Mouse (Mus musculus): ENCODE measurements around the gene Gnpat.

Gnpat gene

GRCm38 (mm10) chr8:124845131-124845530 lies 17.7 kb upstream of the Gnpat start:
- no peak for DNase-seq

- DNase-seq: no peak
Measured at GRCm38 (mm10) chr8:124845573-124845972, 17.3 kb upstream of the Gnpat start.

GRCm38 (mm10) chr8:124853511-124853910 lies 9.3 kb upstream of the Gnpat start:
- DNase-seq: no peak

GRCm38 (mm10) chr8:124859466-124859865 lies 3.4 kb upstream of the Gnpat start:
- DNase-seq: peak; percentile 68

- DNase-seq: no peak
Measured at GRCm38 (mm10) chr8:124860188-124860587, 2.6 kb upstream of the Gnpat start.

- DNase-seq: no peak
Measured at GRCm38 (mm10) chr8:124863163-124863677, 387 bp downstream of the Gnpat start.

GRCm38 (mm10) chr8:124863729-124864128 lies 896 bp downstream of the Gnpat start:
- DNase-seq: peak; percentile 12

- DNase-seq: no peak
Measured at GRCm38 (mm10) chr8:124866669-124867068, 3.8 kb downstream of the Gnpat start.

- no peak for DNase-seq
Measured at GRCm38 (mm10) chr8:124867126-124867525, 4.3 kb downstream of the Gnpat start.

GRCm38 (mm10) chr8:124869708-124870107 lies 6.9 kb downstream of the Gnpat start:
- no peak for DNase-seq

GRCm38 (mm10) chr8:124871474-124871873 lies 8.6 kb downstream of the Gnpat start:
- no peak for DNase-seq

- no peak for DNase-seq
Measured at GRCm38 (mm10) chr8:124872081-124872480, 9.2 kb downstream of the Gnpat start.

GRCm38 (mm10) chr8:124872690-124873089 lies 9.9 kb downstream of the Gnpat start:
- DNase-seq: no peak

- no peak for DNase-seq
Measured at GRCm38 (mm10) chr8:124878141-124878540, 15.3 kb downstream of the Gnpat start.

- DNase-seq: no peak
Measured at GRCm38 (mm10) chr8:124878946-124879526, 16.2 kb downstream of the Gnpat start.

GRCm38 (mm10) chr8:124888385-124888784 lies 25.6 kb downstream of the Gnpat start:
- peak; percentile 38 for DNase-seq

- DNase-seq: no peak
Measured at GRCm38 (mm10) chr8:124892596-124892995, 29.8 kb downstream of the Gnpat start.

GRCm38 (mm10) chr8:124896010-124896631 lies 33.3 kb downstream of the Gnpat start:
- peak; percentile 27 for DNase-seq

- DNase-seq: peak; percentile 74
Measured at GRCm38 (mm10) chr8:124896632-124897385, 34.0 kb downstream of the Gnpat start.

GRCm38 (mm10) chr8:124897386-124898250 lies 34.8 kb downstream of the Gnpat start, which contains the start of the genes Exoc8 and Sprtn:
Gene Exoc8 (minus strand): TSS chr8:124897705.
Gene Sprtn (plus strand): TSS chr8:124897886.
- peak; percentile 98 for DNase-seq

- DNase-seq: no peak
Measured at GRCm38 (mm10) chr8:124898251-124898905, 35.5 kb downstream of the Gnpat start.

GRCm38 (mm10) chr8:124903198-124903597 lies 40.4 kb downstream of the Gnpat start:
- no peak for DNase-seq

Measured in thymus, postnatal 4 days (tissue).